Mouse (Mus musculus): Measurements from ENCODE around the gene Gm15517.
A peak's percentile ranks its signal among the peaks of the same experiment; 100 is the strongest.

GRCm38 (mm10) chr7:44277250-44277622 lies 16.0 kb downstream of the Gm15517 start:
- TF ChIP-seq POLR2A (IDR thresholded peaks at IDR 0.05; ENCODE audit: extremely low read depth, insufficient read depth, low read length) = no peak
- peak; percentile 53; the same call in 1 of the 2 replicates for TF ChIP-seq CTCF (IDR thresholded peaks at IDR 0.05; ENCODE audit: low read depth, low read length)
